Mouse (Mus musculus) G1E (cell line): ENCODE data around the gene Hcn1.

Experiments used
- CTCF ChIP-seq: IDR thresholded peaks from 2 replicates; pipeline ENCODE4 v1.5.1; 2012; ENCODE audit warnings: low read depth, low read length, inconsistent platforms, mixed read lengths
- GATA1 ChIP-seq: IDR thresholded peaks from 2 replicates; pipeline ENCODE4 v1.6.1; 2012; ENCODE audit warnings: borderline replicate concordance, low read length, inconsistent platforms, mixed read lengths
- TAL1 ChIP-seq: conservative IDR thresholded peaks from 2 replicates; pipeline ENCODE4 v1.6.1; 2012; ENCODE audit warnings: low read depth, low read length, inconsistent platforms, mixed read lengths

DNA sequence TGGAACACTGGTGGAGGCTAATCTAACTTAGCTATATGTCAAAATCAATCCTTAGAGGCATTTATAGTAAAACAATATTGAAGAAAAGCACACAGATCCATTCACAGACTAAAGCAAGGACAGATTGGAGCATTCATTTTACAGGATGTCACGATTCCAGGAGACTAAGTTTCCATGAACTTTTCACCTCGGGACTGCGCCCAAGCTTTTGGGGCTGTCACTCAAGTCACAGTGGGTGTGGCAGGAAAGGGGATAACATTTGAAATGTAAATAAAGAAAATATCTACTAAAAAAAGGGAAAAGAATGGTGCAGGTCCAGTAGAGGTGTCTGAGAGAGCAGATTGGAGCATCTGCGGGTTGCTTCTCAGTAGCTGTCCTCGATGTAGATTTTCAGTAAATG, 421.3 kb downstream of the Hcn1 start:
- TF ChIP-seq CTCF (no peak), GATA1 (no peak), TAL1 (no peak)
